Mouse (Mus musculus) cerebellum, adult 2 months (tissue): ENCODE data around the gene Map2k4.

Experiments used
- CTCF ChIP-seq: fragments of 200-500 bp; IDR thresholded peaks from 2 replicates; pipeline ENCODE4 v1.5.1; 2011; ENCODE audit warnings: low read depth, mild to moderate bottlenecking, control low read depth, low read length, moderate library complexity, borderline replicate concordance; ENCODE audit not compliant: insufficient read depth
- POLR2A ChIP-seq: fragments of 200-500 bp; IDR thresholded peaks from 2 replicates; pipeline ENCODE4 v1.6.1; 2011; ENCODE audit warnings: low read length, control low read depth, borderline replicate concordance; ENCODE audit not compliant: insufficient read depth

- TF ChIP-seq CTCF (no peak), POLR2A (no peak)
These were observed 47.3 kb downstream of the Map2k4 start for GRCm38 (mm10) chr11:65740811-65741210.
